Mouse (Mus musculus) thymus, adult 2 months (tissue): ENCODE measurements around the gene Trmt61a.

Experiments used
- CTCF ChIP-seq: fragments of 200-500 bp; IDR thresholded peaks from 2 replicates; pipeline ENCODE4 v1.5.1; 2012; ENCODE audit warnings: mild to moderate bottlenecking, control low read depth, low read length, moderate library complexity, borderline replicate concordance; ENCODE audit not compliant: control insufficient read depth, poor library complexity, insufficient read depth; ENCODE audit errors: extremely low read depth
- POLR2A ChIP-seq: fragments of 200-500 bp; IDR thresholded peaks from 2 replicates; pipeline ENCODE4 v1.6.1; 2012; ENCODE audit warnings: mild to moderate bottlenecking, low read length, control low read depth, moderate library complexity; ENCODE audit not compliant: control insufficient read depth, poor library complexity, insufficient read depth; ENCODE audit errors: extremely low read depth

DNA sequence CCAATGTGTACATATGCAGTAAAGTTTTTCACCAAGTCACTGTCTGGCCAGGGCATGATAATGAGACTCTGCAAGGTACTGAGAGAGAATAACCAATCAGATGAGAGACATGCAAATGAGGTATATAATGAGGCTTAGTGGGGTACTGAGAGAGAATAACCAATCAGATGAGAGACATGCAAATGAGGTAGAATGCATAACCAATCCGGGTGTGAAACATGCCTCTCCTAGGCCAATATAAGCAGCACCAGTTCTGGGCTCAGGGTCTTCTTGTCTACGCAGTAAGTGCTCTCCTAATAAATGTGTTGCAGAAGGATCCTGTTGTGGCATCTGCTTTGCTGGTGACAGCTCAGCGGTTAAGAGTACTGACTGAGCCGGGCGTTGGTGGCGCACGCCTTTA, 38.6 kb downstream of the Trmt61a start:
- TF ChIP-seq POLR2A (no peak), CTCF (no peak)
